Mouse (Mus musculus): ENCODE measurements around the gene Clhc1. TPM values are rescaled to one million over a fixed set of nuclear protein-coding genes. Genes with fewer than 3 reads are reported as not detected.

Clhc1 gene
- total RNA-seq, 1 experiment from 2014 or later: 2.6 TPM

- no peak for ATAC-seq (replicated peaks; ENCODE audit: insufficient number of reproducible peaks, low FRiP score, low TSS enrichment, poor library complexity, severe bottlenecking)
These were observed 80.0 kb downstream of the Clhc1 start for GRCm38 (mm10) chr11:29627706-29628105.

Other genes with a start within 250 kb of the Clhc1 start
- 81.2 to 113 TPM (median 90.3 TPM) in 3 replicates for gene Ccdc88a, start 174.3 kb upstream of the Clhc1 start, total RNA-seq (2017)
- 44.8 to 68.6 TPM (median 53.3 TPM) in 3 replicates for gene Prorsd1, start 32.9 kb upstream of the Clhc1 start, total RNA-seq (2017)
- 41.4 to 52.9 TPM (median 44.3 TPM) in 3 replicates for gene Mtif2, start 21.5 kb upstream of the Clhc1 start, total RNA-seq (2017)
- gene Rps27a, start 159 bp downstream of the Clhc1 start, total RNA-seq (2017): 741 to 1,421 TPM (median 1,167 TPM) in 3 replicates
- gene Rtn4, start 145.0 kb downstream of the Clhc1 start, total RNA-seq (2017): 151 to 197 TPM (median 169 TPM) in 3 replicates

Measured in monocyte, adult 5-6 weeks (primary cell).